Mouse (Mus musculus): ENCODE results near the gene Trpv2.

Trpv2 gene

DNA sequence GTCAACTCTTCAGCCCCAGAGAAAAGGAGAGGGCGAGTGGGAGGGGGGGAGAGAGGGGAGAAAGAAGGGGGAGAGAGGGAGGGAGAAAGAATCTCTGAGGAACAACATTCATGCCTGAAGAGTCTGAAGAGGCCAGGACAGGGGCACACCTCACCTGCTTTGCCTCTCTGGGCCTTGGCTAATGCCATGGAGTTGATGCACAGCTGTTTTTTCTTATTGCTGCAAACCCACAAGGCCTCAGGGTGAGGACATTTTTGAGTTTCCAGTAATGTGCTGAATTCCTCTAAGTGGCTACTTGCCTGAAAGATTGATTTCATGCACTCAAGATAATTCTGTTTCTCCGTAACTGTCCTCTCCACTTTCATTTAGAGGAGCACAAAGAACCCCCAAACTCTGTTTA is 16.1 kb upstream of the Trpv2 start:
- in situ Hi-C loops (cut with MseI, MboI), result no loop called here

DNA sequence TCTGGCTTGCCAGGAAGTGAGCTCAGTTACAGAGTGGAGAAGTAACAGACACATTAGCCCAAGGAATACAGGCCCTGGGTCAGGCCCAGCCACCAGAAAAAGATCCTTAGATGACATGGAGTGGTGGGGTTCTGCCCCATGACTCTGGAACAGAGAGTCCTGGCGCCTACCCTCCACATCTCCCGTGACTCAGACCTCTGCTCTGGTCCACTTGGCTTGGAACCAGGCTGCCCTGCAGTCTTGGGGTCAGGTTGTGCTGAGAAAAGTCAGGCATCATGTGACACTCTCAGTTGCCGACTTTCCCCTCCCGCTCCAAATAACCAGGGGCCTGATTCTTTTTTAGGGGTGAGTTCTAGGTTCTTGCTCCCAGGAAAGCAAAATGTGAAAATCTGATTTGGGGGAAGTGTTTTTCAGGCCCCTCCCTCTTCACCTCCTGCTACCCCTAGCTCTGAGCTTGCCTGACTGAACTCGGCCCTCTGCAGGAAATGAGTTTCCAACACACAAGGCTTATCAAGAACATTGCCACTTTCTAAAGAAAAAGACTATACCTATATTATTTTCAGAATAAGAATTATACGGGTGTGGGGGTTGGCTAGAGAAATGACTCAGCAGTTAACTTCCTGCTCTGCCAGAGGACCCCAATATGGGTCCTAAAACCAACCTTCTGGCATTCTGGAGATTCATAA is 15.2 kb upstream of the Trpv2 start:
- in situ Hi-C loops (cut with MseI, MboI), result no loop called here

- in situ Hi-C loops (cut with MseI, MboI), result no loop called here
These were observed 13.7 kb upstream of the Trpv2 start for GRCm38 (mm10) chr11:62560463-62561016.

DNA sequence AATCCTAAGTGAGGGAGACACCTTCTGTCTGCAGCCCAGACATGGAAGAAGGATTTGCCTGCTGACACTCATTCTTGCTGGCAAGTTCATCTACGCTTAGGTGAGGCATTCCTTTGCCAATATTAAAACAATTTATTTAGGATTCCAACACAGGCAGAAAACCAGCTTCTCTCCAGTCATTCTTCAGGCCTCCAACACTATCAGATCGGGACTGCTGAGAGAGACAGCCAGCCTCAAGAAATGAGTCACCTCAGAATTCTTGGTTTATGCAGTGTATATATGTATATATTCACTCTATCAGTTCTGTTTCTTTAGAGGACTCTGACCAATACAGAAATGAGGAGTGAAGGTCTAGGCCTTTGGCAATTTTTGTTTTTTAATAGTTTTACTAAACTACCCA is 10.7 kb upstream of the Trpv2 start:
- in situ Hi-C loops (cut with MseI, MboI), result no loop called here

GRCm38 (mm10) chr11:62565747-62566146 is 8.5 kb upstream of the Trpv2 start:
- in situ Hi-C loops (cut with MseI, MboI), result no loop called here

DNA sequence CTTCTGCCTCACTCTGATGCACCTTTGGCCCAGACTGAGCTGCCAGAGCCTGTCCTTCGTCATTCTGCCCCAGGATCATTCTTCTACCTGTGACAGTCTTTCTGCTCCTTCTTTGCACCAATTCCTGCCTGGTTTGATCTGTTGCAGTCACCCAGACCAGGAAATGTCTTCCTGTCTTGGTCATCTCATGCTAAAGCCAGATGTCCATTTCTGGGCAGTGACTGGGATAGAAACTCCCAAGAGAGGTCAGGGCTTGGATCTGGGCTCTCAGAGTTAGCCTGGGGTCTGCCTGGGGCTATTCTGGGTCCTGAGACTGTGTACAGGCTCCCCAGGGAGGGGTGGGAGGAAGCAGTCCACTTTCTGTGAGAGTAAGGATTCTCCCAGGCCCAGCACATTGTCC is 8.1 kb upstream of the Trpv2 start:
- in situ Hi-C loops (cut with MseI, MboI), result no loop called here

- in situ Hi-C loops (cut with MseI, MboI), result no loop called here
These were observed 6.0 kb upstream of the Trpv2 start for GRCm38 (mm10) chr11:62568300-62568699.

DNA sequence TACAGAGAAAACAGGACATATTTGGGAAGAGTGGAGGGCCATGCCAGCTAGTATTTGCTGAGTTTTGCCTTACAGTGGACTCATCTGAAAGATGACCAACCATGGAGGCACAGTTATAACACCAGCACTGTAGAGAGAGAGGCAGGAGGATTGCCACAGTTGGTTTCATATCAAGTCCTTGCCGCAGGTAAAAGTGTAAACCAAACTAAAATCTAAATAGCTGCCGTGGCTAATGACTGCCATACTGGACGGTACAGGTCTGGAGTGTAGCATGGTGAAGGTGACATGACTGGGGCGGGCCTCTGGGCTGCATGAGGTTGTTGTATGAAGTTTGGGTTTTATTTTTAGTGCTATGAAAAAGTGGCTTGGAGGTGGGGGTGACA is 408 bp downstream of the Trpv2 start:
- in situ Hi-C loops (cut with MseI, MboI), result no loop called here

DNA sequence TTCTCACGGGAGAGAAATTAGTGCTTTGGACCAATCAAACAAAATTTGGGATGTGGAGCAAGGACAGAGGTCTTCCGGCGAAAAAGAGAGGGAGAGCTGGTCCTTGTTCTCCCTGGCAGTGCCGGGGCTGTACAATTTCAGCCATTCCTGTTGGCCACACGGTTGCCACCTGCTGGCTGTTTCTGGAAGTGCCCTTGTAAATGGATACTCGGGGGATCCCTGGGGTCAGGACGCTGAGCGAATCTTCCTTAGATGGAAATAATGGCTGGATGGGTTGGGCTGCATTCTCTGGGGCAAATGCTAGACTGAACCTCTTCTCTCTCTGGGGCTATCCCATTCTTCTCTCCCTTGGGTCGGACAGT is 992 bp downstream of the Trpv2 start:
- in situ Hi-C loops (cut with MseI, MboI), result no loop called here

DNA sequence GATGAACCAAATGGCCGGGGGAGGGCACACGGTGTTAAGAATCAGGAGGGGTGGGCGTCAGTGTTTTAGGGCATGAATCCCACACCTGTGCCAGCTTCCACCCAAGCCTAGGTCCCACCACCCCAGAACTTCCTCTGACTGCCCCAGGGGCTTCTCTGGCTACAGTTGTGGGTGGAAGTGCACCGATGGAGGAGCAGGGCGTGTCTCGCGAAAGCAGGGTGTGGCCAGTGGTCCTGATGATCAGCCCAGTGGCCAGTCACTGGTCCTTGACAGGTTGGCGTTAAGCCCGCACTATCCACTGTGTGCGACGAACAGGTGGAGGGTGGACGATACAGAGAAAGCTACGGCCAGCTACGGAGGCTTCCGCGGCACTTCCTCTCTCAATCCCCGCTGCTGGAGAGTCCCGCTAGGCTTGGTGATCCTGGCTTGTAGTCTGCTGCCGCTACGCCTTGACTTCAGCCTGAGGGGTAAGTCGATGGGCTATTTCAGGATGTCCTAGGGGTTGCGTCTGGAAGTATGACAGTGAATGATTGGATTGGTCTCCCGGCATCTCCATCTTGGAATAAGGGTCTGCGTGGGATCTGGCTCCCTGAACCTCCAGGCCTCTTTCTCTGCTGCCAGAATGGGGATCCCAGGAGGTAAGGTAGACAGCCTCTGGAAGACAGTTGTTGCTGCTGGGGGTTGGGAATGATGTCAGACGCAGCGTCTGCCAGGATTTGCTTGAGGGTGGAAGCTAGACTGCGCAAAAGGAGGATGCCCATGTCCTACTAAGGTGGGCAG is 1.6 kb downstream of the Trpv2 start:
- in situ Hi-C loops (cut with MseI, MboI), result no loop called here

- in situ Hi-C loops (cut with MseI, MboI), result no loop called here
These were observed 2.4 kb downstream of the Trpv2 start for GRCm38 (mm10) chr11:62576530-62577152.

DNA sequence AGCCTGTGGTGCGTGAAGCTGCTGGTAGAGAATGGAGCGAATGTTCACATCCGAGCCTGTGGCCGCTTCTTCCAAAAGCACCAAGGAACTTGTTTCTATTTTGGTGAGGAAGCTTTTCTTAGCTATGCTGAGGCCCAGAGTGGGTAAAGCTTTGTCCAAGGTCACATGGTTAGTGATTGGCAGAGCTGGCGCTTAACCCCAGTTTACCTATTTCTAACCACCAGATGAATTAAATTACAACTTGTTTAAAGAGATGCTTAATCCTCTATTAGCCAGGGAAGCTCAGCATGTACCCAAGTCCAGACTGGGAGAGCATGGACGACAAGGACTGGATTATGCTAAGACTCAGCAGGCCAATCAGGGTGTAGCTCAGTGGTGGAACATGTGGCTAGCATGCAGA is 8.7 kb downstream of the Trpv2 start:
- in situ Hi-C loops (cut with MseI, MboI), result no loop called here

DNA sequence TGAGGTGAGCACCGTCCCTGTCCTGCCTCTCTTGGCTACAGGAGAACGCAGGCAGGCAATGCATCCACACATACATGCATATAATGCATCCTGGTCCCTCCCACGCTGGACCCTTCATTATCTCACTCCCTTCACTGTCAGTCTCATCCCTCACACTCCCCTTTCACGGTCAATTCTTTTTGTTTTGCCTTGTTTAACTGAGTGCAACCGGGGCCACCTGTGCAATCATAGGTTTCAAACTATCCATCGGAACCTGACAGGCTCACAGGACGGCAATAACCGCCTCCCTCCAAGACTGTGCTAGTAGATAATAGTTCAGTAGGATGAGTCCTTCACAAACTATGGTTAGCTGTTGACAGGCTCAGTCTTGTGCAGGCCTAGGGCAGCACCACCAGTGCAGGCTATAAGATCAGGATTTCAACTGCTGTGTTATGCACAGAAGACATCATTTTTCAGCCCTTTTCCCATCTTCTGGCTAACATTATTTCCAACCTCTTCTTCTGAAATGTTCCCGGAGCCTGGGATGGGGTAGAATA is 10.5 kb downstream of the Trpv2 start:
- in situ Hi-C loops (cut with MseI, MboI), result no loop called here

GRCm38 (mm10) chr11:62587034-62587433 is 12.7 kb downstream of the Trpv2 start:
- in situ Hi-C loops (cut with MseI, MboI), result no loop called here

DNA sequence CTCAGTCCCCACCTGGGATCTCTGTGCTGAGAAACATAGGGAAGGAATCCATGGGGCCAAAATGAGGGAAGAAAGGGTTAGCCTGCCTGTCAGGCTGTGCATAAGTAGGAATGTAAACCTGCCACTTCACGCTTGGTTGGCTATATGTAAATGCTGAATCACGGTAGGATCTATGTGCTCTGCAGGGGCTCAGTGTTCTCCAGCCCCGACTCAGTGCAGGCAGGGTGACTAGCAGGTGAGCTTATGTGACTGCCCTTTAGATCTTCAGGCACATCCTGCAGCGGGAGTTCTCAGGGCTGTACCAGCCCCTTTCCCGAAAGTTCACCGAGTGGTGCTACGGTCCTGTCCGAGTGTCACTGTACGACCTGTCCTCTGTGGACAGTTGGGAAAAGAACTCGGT is 15.1 kb downstream of the Trpv2 start:
- in situ Hi-C loops (cut with MseI, MboI), result no loop called here

DNA sequence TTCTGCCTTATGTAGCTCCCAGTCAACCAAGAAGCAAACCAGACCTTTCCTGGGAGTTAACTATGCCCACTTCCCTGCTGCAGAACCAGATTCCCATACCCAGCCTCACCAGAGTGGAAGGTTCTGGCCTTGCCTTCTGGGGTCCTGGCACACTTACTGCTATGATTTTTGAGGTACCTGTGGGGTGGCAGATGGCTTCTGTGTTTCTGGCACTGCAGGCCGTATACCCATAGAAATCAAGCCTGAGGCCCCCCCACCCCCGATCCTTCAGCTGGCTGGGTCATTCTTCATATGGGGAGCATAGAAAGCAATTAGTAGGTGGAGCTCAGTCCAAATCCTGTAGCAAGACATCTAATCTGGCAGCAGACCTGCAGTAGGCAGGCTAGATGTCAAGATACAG is 16.7 kb downstream of the Trpv2 start:
- in situ Hi-C loops (cut with MseI, MboI), result no loop called here

DNA sequence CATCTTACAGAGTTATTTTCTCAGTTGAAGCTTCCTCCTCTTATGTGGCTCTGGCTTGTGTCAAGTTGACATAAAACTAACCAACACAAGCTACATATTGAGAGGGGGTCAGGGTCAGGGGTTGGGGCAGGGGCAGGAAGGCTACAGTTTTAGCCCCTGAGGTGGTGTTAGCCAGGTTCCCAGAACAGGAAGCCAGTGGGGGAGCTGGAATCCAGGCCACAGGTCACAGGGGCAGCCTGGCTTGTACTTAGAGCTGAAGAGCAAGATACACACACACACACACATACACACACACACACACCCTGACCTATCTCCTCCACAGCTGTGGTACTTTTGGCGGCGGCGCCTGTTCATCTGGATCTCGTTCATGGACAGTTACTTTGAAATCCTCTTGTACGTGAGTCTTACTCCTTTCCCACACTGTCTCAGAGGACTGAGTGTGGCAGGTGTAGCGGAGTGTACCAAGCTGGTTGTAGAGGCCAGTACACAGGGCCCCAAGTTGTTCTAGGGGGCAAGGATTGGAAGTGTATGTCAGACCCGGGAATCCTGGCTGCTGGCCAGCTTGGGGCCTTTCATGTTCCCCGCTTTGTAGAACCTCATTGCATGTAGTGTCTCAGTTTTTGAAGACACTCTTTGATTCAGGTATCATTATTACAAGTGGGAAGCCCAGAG is 17.8 kb downstream of the Trpv2 start:
- in situ Hi-C loops (cut with MseI, MboI), result no loop called here

DNA sequence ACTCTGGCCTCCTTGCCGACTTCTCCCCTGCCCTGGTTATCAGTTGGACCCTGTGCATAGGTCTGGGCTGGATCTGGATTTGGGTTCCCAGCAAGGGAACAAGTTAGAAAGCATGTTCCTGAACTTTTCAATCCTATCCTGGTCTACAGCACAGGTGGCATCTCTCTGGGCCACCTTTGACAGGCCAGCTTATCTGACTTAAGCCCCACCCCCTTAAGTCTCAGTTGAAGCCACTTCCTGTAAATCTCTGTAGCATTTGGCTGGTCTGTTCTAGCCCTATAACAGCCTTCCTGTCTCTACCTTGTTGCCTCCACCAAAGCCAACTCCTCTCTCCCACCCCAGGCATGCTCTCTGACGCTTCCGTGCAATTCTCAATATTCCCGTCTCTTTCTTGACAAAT is 24.3 kb downstream of the Trpv2 start:
- in situ Hi-C loops (cut with MseI, MboI), result no loop called here

GRCm38 (mm10) chr11:62601732-62602618 is 27.7 kb downstream of the Trpv2 start:
- in situ Hi-C loops (cut with MseI, MboI), result no loop called here

GRCm38 (mm10) chr11:62602619-62603311 is 28.5 kb downstream of the Trpv2 start:
- in situ Hi-C loops (cut with MseI, MboI), result no loop called here
